Mouse (Mus musculus) spleen, adult 2 months (tissue): ENCODE results near the gene Tpgs1. TPM values are rescaled to one million over a fixed set of nuclear protein-coding genes. Genes with fewer than 3 reads are reported as not detected.

Experiments used
- DNase-seq, 2 experiments: peaks; one replicate each; pipeline versions ENCODE4 v3.0.0 to v3.0.0-alpha.2; 2012 to 2021; ENCODE audit warnings: low spot score in 2 of 2, low read depth in 1 of 2
- H3K27ac ChIP-seq: fragments of 200-500 bp; 2 replicates; pipeline ENCODE4 v1.5.1; 2012; ENCODE audit warnings: low read length, inconsistent platforms; ENCODE audit not compliant: insufficient read depth
- H3K27me3 ChIP-seq: fragments of 200-500 bp; 2 replicates; pipeline ENCODE4 v1.6.1; 2012; ENCODE audit warnings: mild to moderate bottlenecking, moderate library complexity, low read length, inconsistent platforms; ENCODE audit not compliant: control insufficient read depth, insufficient read depth
- H3K36me3 ChIP-seq: fragments of 200-500 bp; 2 replicates; pipeline ENCODE4 v1.6.1; 2012; ENCODE audit warnings: mild to moderate bottlenecking, low read length, inconsistent platforms; ENCODE audit not compliant: control insufficient read depth, insufficient read depth
- H3K4me1 ChIP-seq: fragments of 200-500 bp; 2 replicates; pipeline ENCODE4 v1.6.1; 2011; ENCODE audit warnings: inconsistent platforms; ENCODE audit not compliant: control insufficient read depth, insufficient read depth, insufficient read length
- H3K4me3 ChIP-seq: fragments of 200-500 bp; 2 replicates; pipeline ENCODE4 v1.5.1; 2011; ENCODE audit warnings: mild to moderate bottlenecking, inconsistent platforms; ENCODE audit not compliant: insufficient read depth, insufficient read length; ENCODE audit errors: extremely low read depth
- CTCF ChIP-seq: fragments of 200-500 bp; IDR thresholded peaks from 2 replicates; pipeline ENCODE4 v1.5.1; 2011; ENCODE audit warnings: mild to moderate bottlenecking, inconsistent platforms; ENCODE audit not compliant: insufficient read depth, insufficient read length, insufficient replicate concordance; ENCODE audit errors: extremely low read depth
- POLR2A ChIP-seq: fragments of 200-500 bp; IDR thresholded peaks from 2 replicates; pipeline ENCODE4 v1.6.1; 2011; ENCODE audit warnings: low read depth, low read length, inconsistent platforms
- WGBS: fragments of 180-500 bp; shearing (Covaris S2); methylation state at CpG from one replicate; pipeline ENCODE4 v1.1.7; 2018; 5-methylcytosine and 5-hydroxymethylcytosine counted together
- polyA plus RNA-seq: library from polyadenylated mRNA; depleted of rRNA; stranded (reverse); fragments of >200 nt; gene quantifications from 2 replicates; pipeline ENCODE4 v1.2.3, GENCODE M21; 2012

Gene Tpgs1
- polyA plus RNA-seq, 1 experiment: 47.9 TPM

GRCm38 (mm10) chr10:79683726-79684640 is 14.8 kb downstream of the Tpgs1 start:
- no peak for TF ChIP-seq POLR2A
- TF ChIP-seq CTCF: no peak
- H3K27ac ChIP-seq: no peak overlapping the region

GRCm38 (mm10) chr10:79684770-79685600 is 15.8 kb downstream of the Tpgs1 start:
- Histone ChIP-seq H3K36me3 (peaks cover 31% of the 10 kb centered on the region), H3K27ac (no peak overlapping the region), H3K4me1 (peaks cover 15% of the 10 kb centered on the region; the same call in 1 of the 2 replicates), H3K27me3 (no peaks in the 10 kb centered on the region), H3K4me3 (no peak overlapping the region)
- TF ChIP-seq POLR2A: no peak
- no peak for TF ChIP-seq CTCF
- 95% methylated on average over 25 of the region's 25 CpGs for WGBS
- DNase-seq: no peak

More at GRCm38 (mm10) chr10:79683726-79684640, 14.8 kb downstream of the Tpgs1 start:
- 79% methylated on average over 6 of the region's 6 CpGs for WGBS
- Histone ChIP-seq H3K4me1 (peaks cover 15% of the 10 kb centered on the region; the same call in 1 of the 2 replicates), H3K27me3 (no peaks in the 10 kb centered on the region), H3K4me3 (no peak overlapping the region), H3K36me3 (peaks cover 31% of the 10 kb centered on the region)
- DNase-seq: no peak

GRCm38 (mm10) chr10:79686219-79686618 is 17.1 kb downstream of the Tpgs1 start:
- no peak for DNase-seq
- Histone ChIP-seq H3K4me3 (no peak overlapping the region), H3K27me3 (no peaks in the 10 kb centered on the region), H3K36me3 (peaks cover 31% of the 10 kb centered on the region), H3K4me1 (peaks cover 12% of the 10 kb centered on the region; the same call in 1 of the 2 replicates), H3K27ac (no peak overlapping the region)
- TF ChIP-seq CTCF (no peak), POLR2A (no peak)
- WGBS: 96% methylated on average over 2 of the region's 2 CpGs

GRCm38 (mm10) chr10:79686691-79687090 is 17.5 kb downstream of the Tpgs1 start:
- DNase-seq: no peak
- Histone ChIP-seq H3K4me1 (peaks cover 11% of the 10 kb centered on the region; the same call in 1 of the 2 replicates), H3K27ac (no peak overlapping the region), H3K27me3 (no peaks in the 10 kb centered on the region), H3K4me3 (no peak overlapping the region), H3K36me3 (peaks cover 31% of the 10 kb centered on the region)
- 96% methylated on average over 1 of the region's 1 CpGs for WGBS
- TF ChIP-seq POLR2A (no peak), CTCF (no peak)

GRCm38 (mm10) chr10:79687513-79687912 is 18.3 kb downstream of the Tpgs1 start:
- 95% methylated on average over 6 of the region's 6 CpGs for WGBS
- H3K27ac ChIP-seq: no peak overlapping the region
- no peak overlapping the region for H3K4me3 ChIP-seq
- peaks cover 11% of the 10 kb centered on the region; the same call in 1 of the 2 replicates for H3K4me1 ChIP-seq
- DNase-seq: no peak
- TF ChIP-seq CTCF (no peak), POLR2A (no peak)
- no peaks in the 10 kb centered on the region for H3K27me3 ChIP-seq
- H3K36me3 ChIP-seq: peaks cover 31% of the 10 kb centered on the region

GRCm38 (mm10) chr10:79688720-79689119 is 19.6 kb downstream of the Tpgs1 start, which contains the start of gene Gzmm:
TSS of gene Gzmm (plus strand) at chr10:79689020.
- TF ChIP-seq CTCF: no peak
- no peak for TF ChIP-seq POLR2A
- Histone ChIP-seq H3K27ac (no peak within 1 kb of the TSS), H3K4me1 (peaks cover 3% of the 10 kb centered on the region; the same call in 1 of the 2 replicates), H3K36me3 (peaks cover 31% of the 10 kb centered on the region), H3K4me3 (no peak within 1 kb of the TSS), H3K27me3 (no peaks in the 10 kb centered on the region)
- WGBS: 84% methylated on average over 4 of the region's 4 CpGs
- no peak for DNase-seq
